Mouse (Mus musculus) ES-E14 (cell line): ENCODE measurements around the gene Chd9. TPM values are rescaled to one million over a fixed set of nuclear protein-coding genes. Genes with fewer than 3 reads are reported as not detected.

Source experiments
- DNase-seq: peaks from one replicate; pipeline ENCODE4 v3.0.0-alpha.2; 2013; ENCODE audit warnings: low read depth, low spot score
- H3K27ac ChIP-seq: 2 replicates; pipeline ENCODE4 v1.5.1; 2012; ENCODE audit warnings: low read depth, mild to moderate bottlenecking, low read length, moderate library complexity, mixed read lengths; ENCODE audit not compliant: poor library complexity, insufficient read depth, severe bottlenecking
- H3K36me3 ChIP-seq: 2 replicates; pipeline ENCODE4 v1.6.1; 2012; ENCODE audit warnings: mild to moderate bottlenecking, low read length, moderate library complexity, mixed read lengths; ENCODE audit not compliant: control insufficient read depth, poor library complexity, insufficient read depth, severe bottlenecking
- H3K4me1 ChIP-seq, 2 experiments: fragments of 150-350 bp in 1 of 2; sonication (generic) in 1 of 2; 2 replicates each; pipeline ENCODE4 v1.6.1; 2012; ENCODE audit warnings: low read length in 2 of 2, mild to moderate bottlenecking in 1 of 2, mixed read lengths in 1 of 2; ENCODE audit not compliant: control insufficient read depth in 2 of 2, insufficient read depth in 2 of 2, poor library complexity in 1 of 2
- H3K4me3 ChIP-seq, 2 experiments: fragments of 150-350 bp in 1 of 2; sonication (generic) in 1 of 2; 2 replicates each; pipeline ENCODE4 v1.5.1; 2012; ENCODE audit warnings: low read length in 2 of 2, low read depth in 1 of 2, mild to moderate bottlenecking in 1 of 2, mixed read lengths in 1 of 2; ENCODE audit not compliant: insufficient read depth in 1 of 2, poor library complexity in 1 of 2, severe bottlenecking in 1 of 2
- H3K9ac ChIP-seq: 2 replicates; pipeline ENCODE4 v1.6.1; 2012; ENCODE audit warnings: low read depth, mild to moderate bottlenecking, low read length, mixed read lengths; ENCODE audit not compliant: poor library complexity, insufficient read depth, severe bottlenecking
- H3K9me3 ChIP-seq: fragments of 150-350 bp; sonication (generic); 2 replicates; pipeline ENCODE4 v1.6.1; 2012; ENCODE audit warnings: low read depth, mild to moderate bottlenecking, low read length; ENCODE audit not compliant: control insufficient read depth, insufficient read depth
- CHD2 ChIP-seq: IDR thresholded peaks from 2 replicates; pipeline ENCODE4 v1.6.1; 2014; ENCODE audit warnings: mild to moderate bottlenecking, low read depth, low read length, inconsistent platforms
- HCFC1 ChIP-seq: IDR thresholded peaks from 2 replicates; pipeline ENCODE4 v1.6.1; 2012; ENCODE audit warnings: low read length, inconsistent platforms, borderline replicate concordance; ENCODE audit not compliant: insufficient read depth
- MAFK ChIP-seq: IDR thresholded peaks from 2 replicates; pipeline ENCODE4 v1.6.1; 2014; ENCODE audit warnings: mild to moderate bottlenecking, low read depth, low read length, inconsistent platforms; ENCODE audit not compliant: insufficient read depth
- ZC3H11A ChIP-seq: IDR thresholded peaks from 2 replicates; pipeline ENCODE4 v1.6.1; 2012; ENCODE audit warnings: low read depth, mild to moderate bottlenecking, inconsistent platforms, low read length, borderline replicate concordance
- ZNF384 ChIP-seq: IDR thresholded peaks from 2 replicates; pipeline ENCODE4 v1.6.1; 2012; ENCODE audit warnings: low read depth, low read length, inconsistent platforms
- in situ Hi-C, 2 experiments: fragments of 600-800 bp; cut with MboI; formaldehyde crosslinking; loops; one replicate each; pipeline ENCODE4 v1.15.1; 2025; ENCODE audit warnings: low sequenced_read_pairs in 2 of 2, inconsistent platforms in 1 of 2; ENCODE audit not compliant: unreplicated experiment in 2 of 2
- total RNA-seq: library from RNA; depleted of rRNA; stranded (reverse); fragments of 300-350 nt; gene quantifications from 2 replicates; pipeline ENCODE4 v1.2.3, GENCODE M21; 2012

The Chd9 gene
- total RNA-seq, 1 experiment, result 32.4 TPM

GRCm38 (mm10) chr8:90876722-90877429, 48.7 kb downstream of the Chd9 start:
- no peaks in the 10 kb centered on the region; the same call in 1 of the 2 replicates for H3K36me3 ChIP-seq
- H3K9ac ChIP-seq, result peak overlapping the region; percentile 46
- DNase-seq, result no peak
- in situ Hi-C loops, result no loop called here
- peaks cover 15 to 27% of the 10 kb centered on the region in 2 experiments for H3K4me1 ChIP-seq
- H3K27ac ChIP-seq, result peak overlapping the region; percentile 13
- TF ChIP-seq MAFK (peak; percentile 79), ZC3H11A (no peak), HCFC1 (no peak), CHD2 (no peak)
- peak overlapping the region; percentile 63 to 67 for H3K4me3 ChIP-seq
- no peaks in the 10 kb centered on the region for H3K9me3 ChIP-seq

GRCm38 (mm10) chr8:90877430-90877975, 49.4 kb downstream of the Chd9 start:
- peak overlapping the region; percentile 27 for H3K9ac ChIP-seq
- TF ChIP-seq HCFC1 (no peak), ZC3H11A (no peak), ZNF384 (no peak), MAFK (no peak), CHD2 (no peak)
- no peak for DNase-seq
- H3K4me1 ChIP-seq, result peaks cover 16 to 33% of the 10 kb centered on the region in 2 experiments
- peak overlapping the region; percentile 13; the same call in 1 of the 2 replicates for H3K27ac ChIP-seq
- H3K9me3 ChIP-seq, result no peaks in the 10 kb centered on the region
- H3K4me3 ChIP-seq, result peak overlapping the region; percentile 63 to 67
- no peaks in the 10 kb centered on the region; the same call in 1 of the 2 replicates for H3K36me3 ChIP-seq
- in situ Hi-C loops, result no loop called here

DNA sequence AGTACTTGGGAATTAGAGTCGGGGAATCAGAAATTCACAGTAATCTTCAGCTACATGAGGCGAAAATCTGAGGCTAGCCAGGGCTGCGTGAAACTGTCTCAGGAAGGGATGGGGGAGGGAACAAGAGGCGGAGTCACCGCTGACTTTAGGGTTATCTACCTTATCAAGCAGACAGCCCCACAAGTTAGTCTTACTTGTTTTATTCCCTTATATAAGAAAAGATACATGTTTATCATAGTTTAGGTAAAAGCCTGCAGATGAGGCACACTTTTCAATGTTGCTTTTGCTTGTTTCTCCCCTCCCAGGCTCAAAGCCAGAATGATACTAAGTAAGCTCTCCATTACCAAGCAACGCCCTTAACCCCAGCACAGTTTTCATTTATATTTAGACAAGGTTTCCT, 50.4 kb downstream of the Chd9 start:
- Histone ChIP-seq H3K36me3 (no peaks in the 10 kb centered on the region), H3K4me3 (no peak overlapping the region), H3K9me3 (no peaks in the 10 kb centered on the region), H3K4me1 (peaks cover 23 to 35% of the 10 kb centered on the region in 2 experiments), H3K9ac (no peak overlapping the region), H3K27ac (no peak overlapping the region)
- in situ Hi-C loops, result no loop called here
- no peak for DNase-seq
- TF ChIP-seq CHD2 (no peak), MAFK (no peak), ZNF384 (no peak), ZC3H11A (no peak), HCFC1 (no peak)

DNA sequence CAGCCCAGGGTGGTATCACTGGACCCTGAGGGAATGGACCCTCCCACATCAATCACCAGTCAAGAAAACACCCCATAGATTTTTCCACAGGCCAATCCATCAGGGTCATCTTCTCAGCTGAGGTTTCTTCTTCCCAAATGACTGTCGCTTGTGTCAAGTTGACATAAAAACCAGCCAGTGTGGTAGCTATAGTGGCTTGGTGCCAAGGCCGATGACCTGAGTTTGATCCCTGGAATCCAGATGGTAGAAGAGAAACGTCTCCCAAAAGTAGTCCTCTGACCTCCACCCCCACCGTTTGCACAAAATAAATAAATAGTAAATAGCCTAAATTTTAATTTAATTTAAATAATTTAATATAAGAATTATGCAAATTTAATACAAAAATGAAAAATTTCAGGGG, 51.9 kb downstream of the Chd9 start:
- Histone ChIP-seq H3K27ac (no peak overlapping the region), H3K4me1 (peaks cover 23 to 36% of the 10 kb centered on the region in 2 experiments), H3K4me3 (no peak overlapping the region), H3K9me3 (no peaks in the 10 kb centered on the region), H3K36me3 (no peaks in the 10 kb centered on the region), H3K9ac (no peak overlapping the region)
- DNase-seq, result no peak
- in situ Hi-C loops, result no loop called here
- no peak for TF ChIP-seq HCFC1
- TF ChIP-seq CHD2, result no peak
- no peak for TF ChIP-seq ZNF384
- no peak for TF ChIP-seq ZC3H11A
- TF ChIP-seq MAFK, result no peak
